Mouse (Mus musculus): Measurements from ENCODE around the gene Gm37240.

The Gm37240 gene

GRCm38 (mm10) chr3:84769411-84769810, 1117.9 kb downstream of the Gm37240 start:
- DNase-seq (ENCODE audit: low spot score in 2 of 2) = no peak

- no peak for DNase-seq (ENCODE audit: low spot score in 2 of 2)
These were observed 1118.4 kb downstream of the Gm37240 start for GRCm38 (mm10) chr3:84768940-84769339.

GRCm38 (mm10) chr3:84753816-84754215, 1133.5 kb downstream of the Gm37240 start:
- DNase-seq (ENCODE audit: low spot score in 2 of 2) = no peak

GRCm38 (mm10) chr3:84749222-84749621, 1138.1 kb downstream of the Gm37240 start:
- DNase-seq (ENCODE audit: low spot score in 2 of 2) = no peak

GRCm38 (mm10) chr3:84748139-84748538, 1139.2 kb downstream of the Gm37240 start:
- DNase-seq (ENCODE audit: low spot score in 2 of 2) = no peak

GRCm38 (mm10) chr3:84745537-84746189, 1141.7 kb downstream of the Gm37240 start:
- DNase-seq (ENCODE audit: low spot score in 2 of 2) = no peak

- DNase-seq (ENCODE audit: low spot score in 2 of 2) = no peak
These were observed 1142.6 kb downstream of the Gm37240 start for GRCm38 (mm10) chr3:84744707-84745106.

- DNase-seq (ENCODE audit: low spot score in 2 of 2) = no peak
These were observed 1147.2 kb downstream of the Gm37240 start for GRCm38 (mm10) chr3:84740050-84740596.

GRCm38 (mm10) chr3:84737137-84737536, 1150.2 kb downstream of the Gm37240 start:
- DNase-seq (ENCODE audit: low spot score in 2 of 2) = no peak

GRCm38 (mm10) chr3:84735716-84736115, 1151.6 kb downstream of the Gm37240 start:
- no peak for DNase-seq (ENCODE audit: low spot score in 2 of 2)

GRCm38 (mm10) chr3:84732516-84732915, 1154.8 kb downstream of the Gm37240 start:
- DNase-seq (ENCODE audit: low spot score in 2 of 2) = no peak

- DNase-seq (ENCODE audit: low spot score in 2 of 2) = no peak
These were observed 1155.3 kb downstream of the Gm37240 start for GRCm38 (mm10) chr3:84732016-84732502.

- no peak for DNase-seq (ENCODE audit: low spot score in 2 of 2)
These were observed 1155.8 kb downstream of the Gm37240 start for GRCm38 (mm10) chr3:84731403-84732015.

GRCm38 (mm10) chr3:84731003-84731402, 1156.3 kb downstream of the Gm37240 start:
- no peak for DNase-seq (ENCODE audit: low spot score in 2 of 2)

GRCm38 (mm10) chr3:84729806-84730205, 1157.5 kb downstream of the Gm37240 start:
- no peak for DNase-seq (ENCODE audit: low spot score in 2 of 2)

GRCm38 (mm10) chr3:84723996-84724395, 1163.3 kb downstream of the Gm37240 start:
- DNase-seq (ENCODE audit: low spot score in 2 of 2) = no peak

GRCm38 (mm10) chr3:84722680-84723079, 1164.6 kb downstream of the Gm37240 start:
- no peak for DNase-seq (ENCODE audit: low spot score in 2 of 2)

GRCm38 (mm10) chr3:84715073-84715768, 1172.1 kb downstream of the Gm37240 start:
- no peak for DNase-seq (ENCODE audit: low spot score in 2 of 2)

GRCm38 (mm10) chr3:84712941-84713340, 1174.4 kb downstream of the Gm37240 start:
- no peak for DNase-seq (ENCODE audit: low spot score in 2 of 2)

- no peak for DNase-seq (ENCODE audit: low spot score in 2 of 2)
These were observed 1176.6 kb downstream of the Gm37240 start for GRCm38 (mm10) chr3:84710723-84711122.

- DNase-seq (ENCODE audit: low spot score in 2 of 2) = no peak
These were observed 1177.4 kb downstream of the Gm37240 start for GRCm38 (mm10) chr3:84709967-84710366.

GRCm38 (mm10) chr3:84709100-84709499, 1178.2 kb downstream of the Gm37240 start:
- no peak for DNase-seq (ENCODE audit: low spot score in 2 of 2)

Data from spleen, postnatal 14 days (tissue).